Mouse (Mus musculus) MEL (cell line): ENCODE measurements around the gene Chfr. TPM values are rescaled to one million over a fixed set of nuclear protein-coding genes. Genes with fewer than 3 reads are reported as not detected.

Experiments
- DNase-seq: peaks from one replicate; pipeline ENCODE4 v3.0.0; 2011; ENCODE audit warnings: low read depth, low spot score
- H3K27ac ChIP-seq: 2 replicates; pipeline ENCODE4 v1.5.1; 2012; ENCODE audit warnings: low read depth, mild to moderate bottlenecking, control low read depth, low read length, moderate library complexity; ENCODE audit not compliant: control insufficient read depth
- H3K27me3 ChIP-seq, 2 experiments: fragments of 150-350 bp in 1 of 2; sonication (generic) in 1 of 2; 2 replicates each; pipeline ENCODE4 v1.6.1; 2012; ENCODE audit warnings: low read length in 2 of 2, mild to moderate bottlenecking in 2 of 2, improper control_type of control experiment in 1 of 2, moderate library complexity in 1 of 2; ENCODE audit not compliant: insufficient read depth in 2 of 2, control insufficient read depth in 1 of 2
- H3K36me3 ChIP-seq, 2 experiments: 2 replicates each; pipeline ENCODE4 v1.6.1; 2012 to 2014; ENCODE audit warnings: low read length in 2 of 2, improper control_type of control experiment in 1 of 2, inconsistent platforms in 1 of 2, mild to moderate bottlenecking in 1 of 2; ENCODE audit not compliant: insufficient read depth in 2 of 2, control insufficient read depth in 1 of 2
- H3K4me1 ChIP-seq, 2 experiments: fragments of 150-350 bp in 1 of 2; sonication (generic) in 1 of 2; 2 replicates each; pipeline ENCODE4 v1.6.1; 2012; ENCODE audit warnings: low read length in 2 of 2, improper control_type of control experiment in 1 of 2, mild to moderate bottlenecking in 1 of 2; ENCODE audit not compliant: insufficient read depth in 2 of 2, control insufficient read depth in 1 of 2
- H3K4me3 ChIP-seq, 2 experiments: fragments of 150-350 bp in 1 of 2; sonication (generic) in 1 of 2; 2 replicates each; pipeline ENCODE4 v1.5.1; 2012; ENCODE audit warnings: low read depth in 2 of 2, low read length in 2 of 2, mild to moderate bottlenecking in 2 of 2, moderate library complexity in 2 of 2, control low read depth in 1 of 2, improper control_type of control experiment in 1 of 2; ENCODE audit not compliant: control insufficient read depth in 1 of 2, insufficient read depth in 1 of 2
- H3K79me2 ChIP-seq: 2 replicates; pipeline ENCODE4 v1.6.1; 2012; ENCODE audit warnings: mild to moderate bottlenecking, low read length, moderate library complexity; ENCODE audit not compliant: control insufficient read depth, poor library complexity, insufficient read depth
- H3K9ac ChIP-seq: 2 replicates; pipeline ENCODE4 v1.6.1; 2012; ENCODE audit warnings: low read depth, mild to moderate bottlenecking, control low read depth, low read length, moderate library complexity; ENCODE audit not compliant: control insufficient read depth, poor library complexity, severe bottlenecking
- H3K9me3 ChIP-seq: fragments of 150-350 bp; sonication (generic); replicated peaks from 2 replicates; pipeline ENCODE4 v1.6.1; 2012; ENCODE audit warnings: mild to moderate bottlenecking, low read length, improper control_type of control experiment, moderate library complexity; ENCODE audit not compliant: insufficient read depth
- BHLHE40 ChIP-seq: IDR thresholded peaks from 2 replicates; pipeline ENCODE4 v1.6.1; 2012; ENCODE audit warnings: low read depth, mild to moderate bottlenecking, inconsistent platforms, low read length, improper control_type of control experiment, borderline replicate concordance
- CHD1 ChIP-seq: IDR thresholded peaks from 2 replicates; pipeline ENCODE4 v1.6.1; 2012; ENCODE audit warnings: low read depth, mild to moderate bottlenecking, inconsistent platforms, low read length, improper control_type of control experiment
- CTCF ChIP-seq, 3 experiments: IDR thresholded peaks in 2 of 3; conservative IDR thresholded peaks in 1 of 3; 2 replicates each; pipeline ENCODE4 v1.5.1; 2011 to 2012; ENCODE audit warnings: low read length in 3 of 3, low read depth in 2 of 3, mild to moderate bottlenecking in 2 of 3, improper control_type of control experiment in 1 of 3, inconsistent platforms in 1 of 3, mixed read lengths in 1 of 3, moderate library complexity in 1 of 3; ENCODE audit not compliant: control insufficient read depth in 1 of 3, insufficient read depth in 1 of 3, poor library complexity in 1 of 3, severe bottlenecking in 1 of 3
- E2F4 ChIP-seq: IDR thresholded peaks from 2 replicates; pipeline ENCODE4 v1.6.1; 2011; ENCODE audit warnings: low read depth, low read length, improper control_type of control experiment, borderline replicate concordance
- ELF1 ChIP-seq: IDR thresholded peaks from 2 replicates; pipeline ENCODE4 v1.6.1; 2014; ENCODE audit warnings: low read depth, mild to moderate bottlenecking, inconsistent platforms, low read length, improper control_type of control experiment, moderate library complexity
- ETS1 ChIP-seq: IDR thresholded peaks from 2 replicates; pipeline ENCODE4 v1.6.1; 2012; ENCODE audit warnings: low read depth, mild to moderate bottlenecking, inconsistent platforms, low read length, improper control_type of control experiment, moderate library complexity
- HCFC1 ChIP-seq: IDR thresholded peaks from 2 replicates; pipeline ENCODE4 v1.6.1; 2012; ENCODE audit warnings: low read depth, mild to moderate bottlenecking, inconsistent platforms, low read length, improper control_type of control experiment, moderate library complexity
- KAT2A ChIP-seq: conservative IDR thresholded peaks from 2 replicates; pipeline ENCODE4 v1.6.1; 2012; ENCODE audit warnings: low read depth, low read length, improper control_type of control experiment, inconsistent platforms
- MAX ChIP-seq: IDR thresholded peaks from 2 replicates; pipeline ENCODE4 v1.6.1; 2011; ENCODE audit warnings: low read length, improper control_type of control experiment
- MAZ ChIP-seq: IDR thresholded peaks from 2 replicates; pipeline ENCODE4 v1.6.1; 2012; ENCODE audit warnings: low read depth, mild to moderate bottlenecking, inconsistent platforms, low read length, improper control_type of control experiment
- MEF2A ChIP-seq: IDR thresholded peaks from 2 replicates; pipeline ENCODE4 v1.6.1; 2014; ENCODE audit warnings: low read depth, mild to moderate bottlenecking, inconsistent platforms, low read length, improper control_type of control experiment; ENCODE audit not compliant: poor library complexity, insufficient replicate concordance, severe bottlenecking; ENCODE audit errors: extremely low read depth
- MXI1 ChIP-seq: IDR thresholded peaks from 2 replicates; pipeline ENCODE4 v1.6.1; 2011; ENCODE audit warnings: mild to moderate bottlenecking, low read depth, low read length, improper control_type of control experiment
- MYB ChIP-seq: IDR thresholded peaks from 2 replicates; pipeline ENCODE4 v1.6.1; 2011; ENCODE audit warnings: mild to moderate bottlenecking, low read depth, low read length, improper control_type of control experiment
- MYC ChIP-seq: IDR thresholded peaks from 2 replicates; pipeline ENCODE4 v1.6.1; 2011; ENCODE audit warnings: low read depth, mild to moderate bottlenecking, low read length, improper control_type of control experiment, moderate library complexity
- NELFE ChIP-seq: IDR thresholded peaks from 2 replicates; pipeline ENCODE4 v1.6.1; 2011; ENCODE audit warnings: low read depth, low read length, improper control_type of control experiment
- NRF1 ChIP-seq: IDR thresholded peaks from 2 replicates; pipeline ENCODE4 v1.6.1; 2014; ENCODE audit warnings: low read depth, mild to moderate bottlenecking, inconsistent platforms, low read length, improper control_type of control experiment, moderate library complexity; ENCODE audit not compliant: poor library complexity, insufficient read depth, severe bottlenecking
- POLR2A ChIP-seq, 2 experiments: IDR thresholded peaks; 2 replicates each; pipeline ENCODE4 v1.6.1; 2011 to 2012; ENCODE audit warnings: low read length in 2 of 2, mild to moderate bottlenecking in 2 of 2, control low read depth in 1 of 2, improper control_type of control experiment in 1 of 2, low read depth in 1 of 2, moderate library complexity in 1 of 2; ENCODE audit not compliant: control insufficient read depth in 1 of 2, insufficient read depth in 1 of 2, poor library complexity in 1 of 2
- POLR2AphosphoS2 ChIP-seq: IDR thresholded peaks from 2 replicates; pipeline ENCODE4 v1.6.1; 2011; ENCODE audit warnings: low read length, improper control_type of control experiment
- POLR2AphosphoS5 ChIP-seq: IDR thresholded peaks from 2 replicates; pipeline ENCODE4 v1.6.1; 2012; ENCODE audit warnings: low read depth, borderline replicate concordance, mild to moderate bottlenecking, inconsistent platforms, low read length, moderate library complexity, mixed read lengths
- SIN3A ChIP-seq: IDR thresholded peaks from 2 replicates; pipeline ENCODE4 v1.6.1; 2012; ENCODE audit warnings: low read length, improper control_type of control experiment, inconsistent platforms
- TBP ChIP-seq: IDR thresholded peaks from 2 replicates; pipeline ENCODE4 v1.8.0; 2011; ENCODE audit warnings: low read depth, low read length, improper control_type of control experiment
- TCF12 ChIP-seq: IDR thresholded peaks from 2 replicates; pipeline ENCODE4 v1.6.1; 2014; ENCODE audit warnings: low read depth, mild to moderate bottlenecking, inconsistent platforms, low read length, improper control_type of control experiment, moderate library complexity
- USF1 ChIP-seq: IDR thresholded peaks from 2 replicates; pipeline ENCODE4 v1.6.1; 2014; ENCODE audit warnings: low read depth, mild to moderate bottlenecking, inconsistent platforms, low read length, improper control_type of control experiment, moderate library complexity
- ZMIZ1 ChIP-seq: IDR thresholded peaks from 2 replicates; pipeline ENCODE4 v1.6.1; 2012; ENCODE audit warnings: low read depth, mild to moderate bottlenecking, inconsistent platforms, low read length, improper control_type of control experiment, moderate library complexity
- ZNF384 ChIP-seq: IDR thresholded peaks from 2 replicates; pipeline ENCODE4 v1.6.1; 2012; ENCODE audit warnings: low read depth, mild to moderate bottlenecking, inconsistent platforms, low read length, improper control_type of control experiment
- polyA plus RNA-seq, 2 experiments: library from polyadenylated mRNA; stranded (reverse) in 1 of 2; unstranded in 1 of 2; fragments of >175 nt in 1 of 2; fragments of >200 nt in 1 of 2; gene quantifications; 2 replicates each; pipeline versions ENCODE4 v1.2.1 to v1.2.4; 2012; ENCODE audit warnings: low replicate concordance in 2 of 2, low read depth in 1 of 2; ENCODE audit not compliant: insufficient read length in 2 of 2, insufficient read depth in 1 of 2, missing spikeins in 1 of 2
- total RNA-seq: library from RNA; depleted of rRNA; stranded (reverse); fragments of 300-350 nt; gene quantifications from 2 replicates; pipeline ENCODE4 v1.2.3, GENCODE M21; 2012

The Chfr gene
- total and polyA plus RNA-seq, 3 experiments = 50.4 to 63.9 TPM; not detected in 1

DNA sequence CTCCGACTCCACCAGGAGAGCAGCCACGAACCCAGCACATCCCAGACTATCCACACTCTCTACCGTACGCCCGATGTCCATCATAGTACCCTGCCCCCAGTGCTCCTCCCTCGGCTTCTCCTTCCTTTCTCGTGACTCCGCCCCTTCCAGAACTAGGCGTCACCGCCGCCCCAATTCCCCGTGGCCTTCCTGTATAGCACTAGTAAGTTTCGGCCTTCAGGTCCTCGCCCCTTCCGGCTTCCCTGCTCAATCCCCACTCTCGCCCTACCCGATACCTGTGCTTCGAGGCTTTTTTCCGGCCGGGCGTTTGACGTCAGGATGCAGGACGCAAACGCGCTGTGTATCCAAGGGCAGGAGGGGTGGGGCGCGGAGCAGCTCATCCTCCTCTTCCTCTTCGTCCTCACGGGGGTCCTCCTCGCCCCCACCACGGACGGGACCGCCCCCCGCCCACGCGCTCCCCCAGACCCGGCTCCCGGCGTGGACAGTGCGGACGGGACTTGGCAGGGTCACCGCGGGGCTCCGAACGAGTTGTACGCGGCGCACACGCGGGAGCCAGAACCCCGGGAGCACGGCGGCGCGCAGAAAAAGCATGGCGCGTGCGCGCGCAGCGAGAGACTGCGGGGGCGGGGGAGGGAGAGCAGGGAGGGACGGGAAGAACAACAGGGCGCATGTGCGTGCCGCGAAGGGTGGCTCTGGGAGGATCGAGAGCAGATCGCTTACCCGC lies 27.9 kb upstream of the Chfr start, which contains the start of gene Gtpbp6:
Gtpbp6 (minus strand) TSS at position 617 of the 724 bp plus-strand sequence.
- Histone ChIP-seq H3K36me3 (peaks cover 0 to 8% of the 10 kb centered on the region in 2 experiments; a peak in 3 of 4 replicates), H3K4me3 (peak within 1 kb of the TSS; percentile 81 to 87), H3K4me1 (peaks cover 6 to 7% of the 10 kb centered on the region in 2 experiments), H3K9ac (peak within 1 kb of the TSS; percentile 84), H3K27ac (peak within 1 kb of the TSS; percentile 63), H3K79me2 (peaks cover 19% of the 10 kb centered on the region), H3K9me3 (no peaks in the 10 kb centered on the region), H3K27me3 (no peaks in the 10 kb centered on the region)
- peak; percentile 99 for DNase-seq
- peak; percentile 47 for TF ChIP-seq MAX
- peak; percentile 89 for TF ChIP-seq ELF1
- peak; percentile 70 for TF ChIP-seq POLR2AphosphoS2
- TF ChIP-seq KAT2A = no peak; the same call in 1 of the 2 replicates
- no peak for TF ChIP-seq ZNF384
- peak; percentile 91 for TF ChIP-seq MXI1
- no peak for TF ChIP-seq TBP
- peak; percentile 19; the same call in 1 of the 2 replicates for TF ChIP-seq TCF12
- TF ChIP-seq NELFE = peak; percentile 69
- peak; percentile 69 for TF ChIP-seq SIN3A
- TF ChIP-seq ZMIZ1 = peak; percentile 82
- TF ChIP-seq CTCF (IDR thresholded peaks at IDR 0.05 in 2 of 3, conservative IDR thresholded peaks at IDR 0.05 in 1 of 3; ENCODE audit: control insufficient read depth in 1 of 3, insufficient read depth in 1 of 3, low read depth in 2 of 3, low read length in 3 of 3, poor library complexity in 1 of 3, severe bottlenecking in 1 of 3) = no peak
- TF ChIP-seq NRF1 = peak; percentile 94
- peak; percentile 56; the same call in 1 of the 2 replicates for TF ChIP-seq ETS1
- peak; percentile 80 for TF ChIP-seq HCFC1
- peak; percentile 84 to 95 for TF ChIP-seq POLR2A (IDR thresholded peaks at IDR 0.05; ENCODE audit: control insufficient read depth in 1 of 2, insufficient read depth in 1 of 2, low read depth in 1 of 2, low read length in 2 of 2, poor library complexity in 1 of 2)
- TF ChIP-seq MYC = peak; percentile 79; the same call in 1 of the 2 replicates
- peak; percentile 95 for TF ChIP-seq MAZ

DNA sequence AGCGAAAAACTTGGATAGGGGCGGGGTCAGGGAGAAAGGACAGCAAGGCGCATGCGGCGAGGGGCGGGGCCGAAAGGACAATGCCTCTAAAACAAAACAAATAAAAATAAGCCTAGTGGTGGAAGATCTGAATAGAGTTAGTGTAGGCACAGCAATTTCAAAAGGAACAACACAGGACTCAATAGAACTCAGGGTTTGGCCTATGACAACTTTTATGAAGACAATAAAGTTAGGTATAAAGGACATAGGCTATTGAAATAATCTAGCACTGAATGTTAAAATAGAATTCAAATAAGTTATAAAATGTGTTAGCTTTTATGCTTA lies 27.4 kb upstream of the Chfr start:
- Histone ChIP-seq H3K79me2 (peaks cover 19% of the 10 kb centered on the region), H3K4me3 (peak overlapping the region in 1 of 2 experiments; percentile 51; a peak in 2 of 4 replicates), H3K27ac (no peak overlapping the region)

More for the DNA sequence above, 27.4 kb upstream of the Chfr start:
- Histone ChIP-seq H3K27me3 (no peaks in the 10 kb centered on the region), H3K4me1 (peaks cover 6 to 7% of the 10 kb centered on the region in 2 experiments), H3K9me3 (no peaks in the 10 kb centered on the region), H3K36me3 (peaks cover 0 to 8% of the 10 kb centered on the region in 2 experiments; a peak in 3 of 4 replicates), H3K9ac (no peak overlapping the region)
- no peak for DNase-seq
- TF ChIP-seq NELFE (no peak), KAT2A (no peak), MEF2A (no peak), MAX (no peak), POLR2AphosphoS5 (no peak), ELF1 (no peak), TBP (no peak), BHLHE40 (no peak), HCFC1 (no peak), MYB (no peak), USF1 (0 out of 2 replicates have a peak, but pooled peaks have one; percentile 3), ZNF384 (no peak), CHD1 (0 out of 2 replicates have a peak, but pooled peaks have one; percentile 60), E2F4 (no peak), ZMIZ1 (no peak; the same call in 1 of the 2 replicates)
